Mouse (Mus musculus) C2C12 (cell line): ENCODE results near the gene Fam181a. TPM values are rescaled to one million over a fixed set of nuclear protein-coding genes. Genes with fewer than 3 reads are reported as not detected.

ENCODE experiments used
- H3K27me3 ChIP-seq: one replicate; pipeline ENCODE4 v1.6.1; 2011; ENCODE audit not compliant: control insufficient read depth, insufficient read depth, insufficient read length
- H3K36me3 ChIP-seq: one replicate; pipeline ENCODE4 v1.6.1; 2011; ENCODE audit not compliant: control insufficient read depth, insufficient read depth
- H3K4me3 ChIP-seq: one replicate; pipeline ENCODE4 v1.5.1; 2011; ENCODE audit warnings: mild to moderate bottlenecking, control low read depth; ENCODE audit not compliant: poor library complexity, insufficient read depth, severe bottlenecking
- H3K79me2 ChIP-seq: one replicate; pipeline ENCODE4 v1.6.1; 2011; ENCODE audit not compliant: control insufficient read depth, insufficient read depth
- H3K79me3 ChIP-seq: one replicate; pipeline ENCODE4 v1.6.1; 2011; ENCODE audit warnings: low read depth, control low read depth
- H3ac ChIP-seq: one replicate; pipeline ENCODE3; 2011; ENCODE audit warnings: low read depth; ENCODE audit not compliant: control insufficient read depth, insufficient read length
- CEBPB ChIP-seq: IDR thresholded peaks from one replicate; pipeline ENCODE4 v1.6.1; 2011; ENCODE audit warnings: low read depth, mild to moderate bottlenecking, control low read depth, moderate library complexity
- CTCF ChIP-seq: IDR thresholded peaks from one replicate; pipeline ENCODE4 v1.5.1; 2011; ENCODE audit not compliant: control insufficient read depth, insufficient read depth, insufficient read length
- FOSL1 ChIP-seq: IDR thresholded peaks from one replicate; pipeline ENCODE4 v1.8.0; 2011; ENCODE audit warnings: mild to moderate bottlenecking, low read length; ENCODE audit not compliant: poor library complexity, insufficient read depth, severe bottlenecking
- MAX ChIP-seq: IDR thresholded peaks from one replicate; pipeline ENCODE4 v1.6.1; 2011; ENCODE audit warnings: mild to moderate bottlenecking, control low read depth
- MYOD1 ChIP-seq: IDR thresholded peaks from one replicate; pipeline ENCODE4 v1.6.1; 2011; ENCODE audit warnings: low read depth; ENCODE audit not compliant: control insufficient read depth, insufficient read length
- MYOG ChIP-seq: IDR thresholded peaks from one replicate; pipeline ENCODE4 v1.6.1; 2011; ENCODE audit not compliant: control insufficient read depth, insufficient read length; ENCODE audit errors: extremely low read depth
- USF1 ChIP-seq: IDR thresholded peaks from one replicate; pipeline ENCODE4 v1.6.1; 2011; ENCODE audit warnings: low read depth, mild to moderate bottlenecking, control low read depth, moderate library complexity
- polyA plus RNA-seq: library from polyadenylated mRNA; unstranded; fragments of >200 nt; fragmentation: generic; extraction: Trizol; gene quantifications from one replicate; pipeline ENCODE4 v1.2.1, GENCODE M21; 2012; ENCODE audit warnings: missing spikeins

Gene Fam181a
- polyA plus RNA-seq, 1 experiment, result not detected

- no peaks in the 10 kb centered on the region for H3K27me3 ChIP-seq
- no peaks in the 10 kb centered on the region for H3K36me3 ChIP-seq
- no peak overlapping the region for H3ac ChIP-seq
- H3K4me3 ChIP-seq, result no peak overlapping the region
- H3K79me3 ChIP-seq, result no peaks in the 10 kb centered on the region
- no peaks in the 10 kb centered on the region for H3K79me2 ChIP-seq
- TF ChIP-seq MAX, result no peak
- TF ChIP-seq FOSL1, result no peak
- no peak for TF ChIP-seq USF1
- no peak for TF ChIP-seq CEBPB
These were observed 34.4 kb upstream of the Fam181a start for GRCm38 (mm10) chr12:103276422-103276821.

DNA sequence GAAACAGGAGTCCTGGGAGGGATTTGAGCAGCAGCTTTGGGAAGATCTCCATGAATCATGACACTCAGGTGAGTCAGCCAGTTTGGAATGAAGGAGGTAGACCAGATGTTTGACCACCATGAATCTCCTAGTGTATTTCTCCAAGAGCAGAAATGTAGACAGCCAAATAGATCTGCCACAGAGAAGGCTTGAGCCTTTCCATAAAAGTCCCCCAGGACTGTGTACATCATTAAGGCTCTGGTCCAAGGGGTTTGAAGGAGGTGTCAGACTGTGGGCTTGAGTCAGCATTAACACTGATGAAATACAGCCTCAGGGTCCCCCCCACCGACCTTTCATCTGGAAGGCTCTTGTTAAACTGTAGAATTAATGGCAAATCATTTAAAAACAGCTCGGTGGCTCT lies 29.3 kb upstream of the Fam181a start:
- Histone ChIP-seq H3K79me2 (no peaks in the 10 kb centered on the region), H3ac (no peak overlapping the region), H3K4me3 (no peak overlapping the region), H3K27me3 (no peaks in the 10 kb centered on the region), H3K36me3 (no peaks in the 10 kb centered on the region), H3K79me3 (no peaks in the 10 kb centered on the region)
- TF ChIP-seq CEBPB (no peak), MYOD1 (no peak), USF1 (no peak)

GRCm38 (mm10) chr12:103281912-103282311 lies 28.9 kb upstream of the Fam181a start:
- Histone ChIP-seq H3K27me3 (no peaks in the 10 kb centered on the region), H3ac (no peak overlapping the region), H3K36me3 (no peaks in the 10 kb centered on the region), H3K79me3 (no peaks in the 10 kb centered on the region), H3K4me3 (no peak overlapping the region), H3K79me2 (no peaks in the 10 kb centered on the region)
- TF ChIP-seq MYOG (no peak), CEBPB (peak; percentile 90)

DNA sequence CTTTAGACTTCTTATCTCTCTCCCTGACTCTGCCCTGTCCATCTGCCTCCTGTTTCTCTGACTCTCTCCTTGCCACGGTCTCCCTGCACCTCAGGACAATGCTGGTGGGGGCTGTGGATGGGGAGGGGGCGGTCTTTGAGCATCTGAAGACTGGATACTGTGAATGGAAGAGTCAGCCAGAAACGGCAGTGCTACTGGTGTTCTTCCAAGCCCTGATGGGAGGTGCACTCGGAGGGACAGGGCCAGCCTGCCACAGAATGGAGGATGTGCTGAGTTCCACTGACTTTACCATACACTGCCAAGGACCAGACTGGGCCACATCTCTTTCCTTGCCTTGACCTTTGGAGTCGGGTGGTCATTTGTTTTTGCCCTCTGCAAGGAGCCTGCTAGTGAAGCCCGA lies 27.8 kb upstream of the Fam181a start:
- TF ChIP-seq CEBPB (no peak), USF1 (no peak), FOSL1 (no peak), CTCF (no peak), MYOD1 (no peak), MAX (no peak), MYOG (no peak)
- Histone ChIP-seq H3K79me3 (no peaks in the 10 kb centered on the region), H3K79me2 (no peaks in the 10 kb centered on the region), H3K4me3 (no peak overlapping the region), H3K36me3 (no peaks in the 10 kb centered on the region), H3K27me3 (no peaks in the 10 kb centered on the region), H3ac (no peak overlapping the region)

DNA sequence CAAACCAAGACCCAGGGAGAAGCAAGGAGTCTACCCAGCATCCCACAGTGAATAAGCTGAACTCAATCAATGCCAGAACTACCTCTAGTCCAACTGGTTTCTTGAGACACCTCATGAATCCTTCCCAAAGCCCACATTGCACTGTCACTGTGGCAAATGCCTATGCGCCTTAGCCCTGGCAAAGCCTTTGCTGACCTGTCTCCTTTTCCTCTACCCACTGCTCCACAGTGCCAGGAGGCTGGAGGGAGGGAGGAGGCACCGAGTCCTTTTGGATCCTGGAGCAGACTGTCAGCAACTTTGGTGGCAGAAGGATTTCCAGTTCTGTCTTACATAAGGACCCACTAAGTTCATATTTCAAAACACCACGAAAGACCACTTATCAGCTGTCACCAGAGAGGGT lies 27.4 kb upstream of the Fam181a start:
- Histone ChIP-seq H3K27me3 (no peaks in the 10 kb centered on the region), H3ac (no peak overlapping the region), H3K4me3 (no peak overlapping the region), H3K79me3 (no peaks in the 10 kb centered on the region), H3K79me2 (no peaks in the 10 kb centered on the region), H3K36me3 (no peaks in the 10 kb centered on the region)
- TF ChIP-seq USF1 (no peak), CEBPB (no peak), FOSL1 (no peak), MAX (no peak), MYOG (no peak), CTCF (no peak), MYOD1 (no peak)

GRCm38 (mm10) chr12:103287276-103287675 lies 23.5 kb upstream of the Fam181a start:
- Histone ChIP-seq H3K36me3 (no peaks in the 10 kb centered on the region), H3K4me3 (no peak overlapping the region), H3K27me3 (no peaks in the 10 kb centered on the region), H3K79me3 (no peaks in the 10 kb centered on the region), H3ac (no peak overlapping the region), H3K79me2 (no peaks in the 10 kb centered on the region)
- TF ChIP-seq MYOG, result no peak
- no peak for TF ChIP-seq MAX
- no peak for TF ChIP-seq MYOD1
- TF ChIP-seq CTCF, result no peak
- no peak for TF ChIP-seq USF1
- TF ChIP-seq CEBPB, result no peak
- TF ChIP-seq FOSL1, result no peak
